Mouse (Mus musculus) C2C12 (cell line): ENCODE measurements around the gene Osm. TPM values are rescaled to one million over a fixed set of nuclear protein-coding genes. Genes with fewer than 3 reads are reported as not detected.

Experiments used
- H3K27me3 ChIP-seq: one replicate; pipeline ENCODE4 v1.6.1; 2011; ENCODE audit not compliant: control insufficient read depth, insufficient read depth, insufficient read length
- H3K36me3 ChIP-seq: one replicate; pipeline ENCODE4 v1.6.1; 2011; ENCODE audit not compliant: control insufficient read depth, insufficient read depth
- H3K4me3 ChIP-seq: one replicate; pipeline ENCODE4 v1.5.1; 2011; ENCODE audit warnings: mild to moderate bottlenecking, control low read depth; ENCODE audit not compliant: poor library complexity, insufficient read depth, severe bottlenecking
- H3K79me2 ChIP-seq: one replicate; pipeline ENCODE4 v1.6.1; 2011; ENCODE audit not compliant: control insufficient read depth, insufficient read depth
- H3K79me3 ChIP-seq: one replicate; pipeline ENCODE4 v1.6.1; 2011; ENCODE audit warnings: low read depth, control low read depth
- H3ac ChIP-seq: one replicate; pipeline ENCODE3; 2011; ENCODE audit warnings: low read depth; ENCODE audit not compliant: control insufficient read depth, insufficient read length
- CEBPB ChIP-seq: IDR thresholded peaks from one replicate; pipeline ENCODE4 v1.6.1; 2011; ENCODE audit warnings: low read depth, mild to moderate bottlenecking, control low read depth, moderate library complexity
- CTCF ChIP-seq: IDR thresholded peaks from one replicate; pipeline ENCODE4 v1.5.1; 2011; ENCODE audit not compliant: control insufficient read depth, insufficient read depth, insufficient read length
- FOSL1 ChIP-seq: IDR thresholded peaks from one replicate; pipeline ENCODE4 v1.8.0; 2011; ENCODE audit warnings: mild to moderate bottlenecking, low read length; ENCODE audit not compliant: poor library complexity, insufficient read depth, severe bottlenecking
- MAX ChIP-seq: IDR thresholded peaks from one replicate; pipeline ENCODE4 v1.6.1; 2011; ENCODE audit warnings: mild to moderate bottlenecking, control low read depth
- MYOD1 ChIP-seq: IDR thresholded peaks from one replicate; pipeline ENCODE4 v1.6.1; 2011; ENCODE audit warnings: low read depth; ENCODE audit not compliant: control insufficient read depth, insufficient read length
- MYOG ChIP-seq: IDR thresholded peaks from one replicate; pipeline ENCODE4 v1.6.1; 2011; ENCODE audit not compliant: control insufficient read depth, insufficient read length; ENCODE audit errors: extremely low read depth
- USF1 ChIP-seq: IDR thresholded peaks from one replicate; pipeline ENCODE4 v1.6.1; 2011; ENCODE audit warnings: low read depth, mild to moderate bottlenecking, control low read depth, moderate library complexity
- polyA plus RNA-seq: library from polyadenylated mRNA; unstranded; fragments of >200 nt; fragmentation: generic; extraction: Trizol; gene quantifications from one replicate; pipeline ENCODE4 v1.2.1, GENCODE M21; 2012; ENCODE audit warnings: missing spikeins

Osm gene
- polyA plus RNA-seq, 1 experiment, result not detected

DNA sequence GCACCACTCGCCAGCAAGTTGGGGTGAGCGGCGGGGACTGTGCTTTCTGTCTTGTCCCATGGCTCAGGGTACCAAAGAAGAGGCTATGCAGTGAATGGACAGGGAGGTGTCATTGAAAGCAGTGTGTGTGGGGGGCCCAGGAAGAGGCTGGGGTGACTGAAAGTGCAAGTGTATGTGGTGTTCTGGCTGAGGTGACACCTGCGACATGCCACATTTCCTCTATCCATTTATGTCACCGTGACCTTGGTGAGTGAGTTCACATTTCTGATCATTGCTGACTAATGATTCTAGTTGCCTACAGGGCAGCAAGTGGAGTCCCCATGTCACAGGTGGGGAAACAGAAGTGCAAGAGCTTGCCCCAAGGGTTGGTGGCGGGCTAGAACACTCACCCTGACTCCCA lies 32.3 kb downstream of the Osm start:
- H3K36me3 ChIP-seq, result peaks cover 20% of the 10 kb centered on the region
- no peak overlapping the region for H3ac ChIP-seq
- no peaks in the 10 kb centered on the region for H3K79me3 ChIP-seq
- peaks cover 22% of the 10 kb centered on the region for H3K79me2 ChIP-seq
- no peak overlapping the region for H3K4me3 ChIP-seq
- TF ChIP-seq USF1 (no peak), CEBPB (no peak), MYOG (no peak), MYOD1 (no peak), FOSL1 (no peak), MAX (no peak), CTCF (no peak)
- no peaks in the 10 kb centered on the region for H3K27me3 ChIP-seq

DNA sequence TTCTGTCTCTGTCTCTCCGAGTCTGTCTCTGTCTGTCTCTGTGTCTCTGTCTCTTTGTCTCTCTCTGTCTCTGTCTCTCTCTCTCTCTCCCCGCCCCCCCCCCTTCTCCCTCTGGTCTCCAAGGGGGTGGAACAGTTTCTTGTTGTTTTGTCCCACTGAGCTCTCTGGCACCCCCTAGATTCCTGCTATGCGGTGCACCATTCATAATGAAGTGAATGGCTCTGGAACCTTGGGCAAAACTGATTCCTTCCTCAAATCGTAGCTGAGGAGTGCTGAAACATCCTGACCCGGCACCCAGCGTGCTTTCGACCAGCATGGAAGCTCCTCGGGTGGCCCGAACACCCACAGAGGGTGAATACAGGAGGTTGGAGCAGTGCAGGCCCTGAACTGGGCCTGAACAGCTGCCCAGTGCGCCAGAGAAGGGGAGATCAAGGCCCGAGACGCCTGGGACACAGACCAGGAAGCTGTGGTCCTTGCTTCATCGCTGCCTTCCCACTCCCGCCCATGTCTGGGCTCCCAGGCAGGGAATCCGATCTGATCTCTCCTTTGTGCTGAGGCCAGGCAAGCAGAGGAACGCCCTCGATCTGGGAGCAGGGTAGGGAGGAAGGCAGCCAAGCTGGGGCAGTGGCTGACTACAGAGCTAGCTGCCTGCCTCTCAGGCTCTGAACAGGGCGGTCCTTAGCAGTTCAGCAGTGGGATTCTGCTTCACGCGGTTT lies 34.7 kb downstream of the Osm start:
- H3K27me3 ChIP-seq, result no peaks in the 10 kb centered on the region
- no peak for TF ChIP-seq MYOD1
- TF ChIP-seq CEBPB, result no peak
- TF ChIP-seq MYOG, result no peak
- no peak for TF ChIP-seq CTCF
- no peak for TF ChIP-seq MAX
- no peak for TF ChIP-seq FOSL1
- no peak for TF ChIP-seq USF1
- no peak overlapping the region for H3ac ChIP-seq
- peaks cover 19% of the 10 kb centered on the region for H3K79me2 ChIP-seq
- H3K79me3 ChIP-seq, result no peaks in the 10 kb centered on the region
- H3K36me3 ChIP-seq, result peaks cover 20% of the 10 kb centered on the region
- no peak overlapping the region for H3K4me3 ChIP-seq

DNA sequence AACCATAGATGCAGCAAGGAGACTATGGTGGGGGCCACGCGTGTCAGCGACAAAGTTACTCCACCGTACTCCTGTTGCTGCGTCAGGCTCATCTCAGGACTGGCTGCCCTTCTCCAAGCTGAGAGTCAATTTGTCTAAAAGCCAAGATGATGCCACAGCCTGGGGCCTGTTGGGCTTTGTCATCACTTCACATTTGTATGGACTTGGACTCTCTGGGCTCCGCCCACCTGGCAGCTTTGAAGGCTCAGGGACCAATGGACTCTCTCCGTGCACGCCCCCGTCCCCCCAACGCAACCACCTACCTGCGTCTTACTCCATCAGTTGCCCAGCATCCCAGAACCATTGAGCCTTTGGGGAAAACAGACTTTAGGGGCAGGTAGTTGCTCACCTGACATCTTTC lies 35.3 kb downstream of the Osm start:
- Histone ChIP-seq H3K4me3 (no peak overlapping the region), H3K79me2 (peaks cover 17% of the 10 kb centered on the region), H3K36me3 (peaks cover 20% of the 10 kb centered on the region), H3K79me3 (no peaks in the 10 kb centered on the region), H3ac (no peak overlapping the region), H3K27me3 (no peaks in the 10 kb centered on the region)
- no peak for TF ChIP-seq CTCF

DNA sequence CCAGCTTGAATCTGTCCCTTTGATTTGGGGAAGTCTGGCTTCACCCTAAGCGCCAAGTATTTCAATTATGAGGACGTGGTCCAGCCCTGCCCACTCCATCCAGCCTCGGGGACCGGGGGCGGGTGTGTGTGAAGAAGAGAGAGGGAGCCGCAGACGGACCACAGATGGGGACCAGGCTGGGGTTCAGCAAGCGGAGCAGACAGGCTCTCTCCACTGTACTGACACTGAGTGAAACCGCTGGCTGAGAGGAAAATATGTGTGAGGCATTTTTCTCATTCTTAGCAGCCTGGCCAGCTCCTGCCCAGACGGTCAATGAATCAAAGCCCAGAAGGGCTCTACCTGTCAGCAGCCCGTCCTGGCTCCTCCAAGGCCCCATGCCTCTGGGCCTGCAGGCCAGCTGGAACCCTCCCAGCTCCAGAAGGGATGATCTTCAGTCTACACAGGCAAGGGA lies 40.2 kb downstream of the Osm start:
- Histone ChIP-seq H3K27me3 (no peaks in the 10 kb centered on the region), H3K4me3 (no peak overlapping the region)

DNA sequence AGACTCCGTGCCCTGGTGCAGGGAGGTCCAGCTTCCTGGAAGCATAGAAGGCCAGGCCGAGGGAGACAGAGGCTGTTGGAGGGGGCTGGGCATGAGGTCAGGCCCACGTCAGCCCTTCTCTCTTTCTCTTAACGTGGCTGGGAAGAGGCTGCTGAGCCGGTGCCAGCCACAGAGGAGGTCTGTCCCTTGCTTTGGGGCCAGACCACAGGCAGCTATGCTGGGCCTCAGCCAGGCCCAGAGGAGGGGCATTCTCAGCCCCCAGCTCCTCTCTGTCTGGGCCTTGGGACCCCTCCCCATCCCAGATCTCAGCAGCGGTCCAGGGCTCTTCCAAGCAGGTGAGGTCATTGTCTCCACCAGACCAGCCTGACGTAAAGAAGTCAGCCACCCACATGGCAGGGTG lies 43.7 kb downstream of the Osm start:
- TF ChIP-seq CEBPB (no peak), MYOG (no peak), MYOD1 (no peak), USF1 (no peak), CTCF (no peak), MAX (no peak), FOSL1 (no peak)
- Histone ChIP-seq H3K79me3 (no peaks in the 10 kb centered on the region), H3ac (no peak overlapping the region), H3K79me2 (no peaks in the 10 kb centered on the region), H3K4me3 (no peak overlapping the region), H3K27me3 (no peaks in the 10 kb centered on the region), H3K36me3 (no peaks in the 10 kb centered on the region)

More for the DNA sequence above, 40.2 kb downstream of the Osm start:
- H3K79me2 ChIP-seq, result no peaks in the 10 kb centered on the region
- H3K79me3 ChIP-seq, result no peaks in the 10 kb centered on the region
- no peak overlapping the region for H3ac ChIP-seq
- H3K36me3 ChIP-seq, result peaks cover 3% of the 10 kb centered on the region
- no peak for TF ChIP-seq USF1
- TF ChIP-seq CTCF, result no peak
- no peak for TF ChIP-seq CEBPB
- no peak for TF ChIP-seq MYOG
- TF ChIP-seq MYOD1, result no peak
- TF ChIP-seq MAX, result no peak
- TF ChIP-seq FOSL1, result no peak

DNA sequence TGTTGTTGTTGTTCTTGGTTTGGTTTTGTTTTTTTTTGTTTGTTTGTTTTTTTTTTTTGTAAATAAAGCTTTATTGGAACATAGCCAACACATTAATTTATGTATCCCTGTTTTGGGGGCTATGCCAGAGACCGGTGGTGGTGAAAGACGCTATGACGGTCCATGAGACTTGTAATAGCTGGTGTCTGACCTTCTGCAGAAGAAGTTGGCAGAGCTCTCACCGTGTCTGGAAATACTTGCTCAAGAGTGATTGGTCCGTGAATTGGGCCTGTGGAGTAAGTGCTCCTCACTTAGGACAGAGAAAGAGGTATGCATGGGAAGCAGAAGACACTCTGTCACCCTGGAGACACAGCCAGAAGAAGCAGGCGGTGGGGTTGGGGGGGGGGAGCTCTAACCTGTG lies 45.6 kb downstream of the Osm start:
- Histone ChIP-seq H3K4me3 (no peak overlapping the region), H3K79me2 (no peaks in the 10 kb centered on the region), H3K36me3 (no peaks in the 10 kb centered on the region), H3ac (no peak overlapping the region), H3K27me3 (no peaks in the 10 kb centered on the region), H3K79me3 (no peaks in the 10 kb centered on the region)
- TF ChIP-seq MYOD1, result no peak
- TF ChIP-seq MAX, result no peak
- TF ChIP-seq CEBPB, result no peak
- TF ChIP-seq MYOG, result no peak
- TF ChIP-seq FOSL1, result no peak
- no peak for TF ChIP-seq USF1
- TF ChIP-seq CTCF, result no peak
